Mouse (Mus musculus) kidney, adult 9 months (tissue): ENCODE measurements around the gene Chchd2.
A peak's percentile ranks its signal among the peaks of the same experiment; 100 is the strongest.

ENCODE experiments used
- DNase-seq: peaks from one replicate; pipeline ENCODE4 v3.0.0; 2022

Gene Chchd2

GRCm38 (mm10) chr5:129877731-129878455 lies 9.4 kb downstream of the Chchd2 start:
- no peak for DNase-seq

GRCm38 (mm10) chr5:129875098-129875497 lies 12.2 kb downstream of the Chchd2 start:
- DNase-seq = no peak

- DNase-seq = no peak
Observed at GRCm38 (mm10) chr5:129873942-129874341, 13.3 kb downstream of the Chchd2 start.

- DNase-seq = no peak
Observed at GRCm38 (mm10) chr5:129871238-129871637, 16.0 kb downstream of the Chchd2 start.

- DNase-seq = no peak
Observed at GRCm38 (mm10) chr5:129869238-129869995, 17.9 kb downstream of the Chchd2 start.

- DNase-seq = no peak
Observed at GRCm38 (mm10) chr5:129865841-129866240, 21.4 kb downstream of the Chchd2 start.

- peak; percentile 53 for DNase-seq
Observed at GRCm38 (mm10) chr5:129864467-129864866, 22.8 kb downstream of the Chchd2 start.

- no peak for DNase-seq
Observed at GRCm38 (mm10) chr5:129862325-129862724, 24.9 kb downstream of the Chchd2 start.

- no peak for DNase-seq
Observed at GRCm38 (mm10) chr5:129856414-129856813, 30.9 kb downstream of the Chchd2 start.

GRCm38 (mm10) chr5:129855163-129855562 lies 32.1 kb downstream of the Chchd2 start:
- DNase-seq = no peak

GRCm38 (mm10) chr5:129847558-129847820 lies 39.8 kb downstream of the Chchd2 start:
- DNase-seq = no peak

GRCm38 (mm10) chr5:129846752-129847557 lies 40.3 kb downstream of the Chchd2 start, which contains the start of gene Sumf2:
Sumf2 (plus strand) TSS chr5:129846986.
- peak; percentile 97 for DNase-seq

GRCm38 (mm10) chr5:129844848-129845247 lies 42.4 kb downstream of the Chchd2 start:
- DNase-seq = no peak
